Mouse (Mus musculus) midbrain, embryonic 12.5 days (tissue): ENCODE results near the gene Pla2g16. TPM values are rescaled to one million over a fixed set of nuclear protein-coding genes. Genes with fewer than 3 reads are reported as not detected.

Source experiments
- ATAC-seq: fragments of 200-750 bp; cut with Nextera tagmentation; 2 replicates; pipeline ENCODE4 v1.8.0; 2017; ENCODE audit warnings: low read depth, moderate TSS enrichment, moderate library complexity; ENCODE audit not compliant: low FRiP score
- H3K27ac ChIP-seq: fragments of 300-500 bp; sonication (generic); replicated peaks from 2 replicates; pipeline ENCODE4 v1.5.1; 2016; ENCODE audit warnings: mild to moderate bottlenecking
- H3K27me3 ChIP-seq: fragments of 300-500 bp; sonication (generic); 2 replicates; pipeline ENCODE4 v1.6.1; 2016; ENCODE audit warnings: mild to moderate bottlenecking
- H3K36me3 ChIP-seq: fragments of 300-500 bp; sonication (generic); 2 replicates; pipeline ENCODE4 v1.6.1; 2016
- H3K4me1 ChIP-seq: fragments of 300-500 bp; sonication (generic); 2 replicates; pipeline ENCODE4 v1.6.1; 2016
- H3K4me2 ChIP-seq: fragments of 300-500 bp; sonication (generic); replicated peaks from 2 replicates; pipeline ENCODE4 v1.6.1; 2016; ENCODE audit warnings: mild to moderate bottlenecking, moderate library complexity
- H3K4me3 ChIP-seq: fragments of 300-500 bp; sonication (generic); 2 replicates; pipeline ENCODE4 v1.5.1; 2016; ENCODE audit warnings: mild to moderate bottlenecking
- H3K9ac ChIP-seq: fragments of 300-500 bp; sonication (generic); replicated peaks from 2 replicates; pipeline ENCODE4 v1.6.1; 2016; ENCODE audit warnings: mild to moderate bottlenecking, moderate library complexity
- H3K9me3 ChIP-seq: fragments of 300-500 bp; sonication (generic); 2 replicates; pipeline ENCODE4 v1.6.1; 2016; ENCODE audit warnings: mild to moderate bottlenecking
- WGBS: fragments of 180-500 bp; shearing (Covaris S2); methylation state at CpG from one replicate; pipeline ENCODE4 v1.1.7; 2016; 5-methylcytosine and 5-hydroxymethylcytosine counted together
- polyA plus RNA-seq: library from polyadenylated mRNA; unstranded; fragments of >200 nt; fragmentation: Nextera tagmentation; extraction: Ambion mirVana; gene quantifications from 2 replicates; pipeline ENCODE4 v1.2.1, GENCODE M21; 2016

Gene Pla2g16
- polyA plus RNA-seq, 1 experiment from 2014 or later, result 2.3 TPM

GRCm38 (mm10) chr19:7633021-7633420, 75.8 kb downstream of the Pla2g16 start:
- Histone ChIP-seq H3K4me1 (no peaks in the 10 kb centered on the region), H3K4me2 (no peak overlapping the region)
- no peak for ATAC-seq

DNA sequence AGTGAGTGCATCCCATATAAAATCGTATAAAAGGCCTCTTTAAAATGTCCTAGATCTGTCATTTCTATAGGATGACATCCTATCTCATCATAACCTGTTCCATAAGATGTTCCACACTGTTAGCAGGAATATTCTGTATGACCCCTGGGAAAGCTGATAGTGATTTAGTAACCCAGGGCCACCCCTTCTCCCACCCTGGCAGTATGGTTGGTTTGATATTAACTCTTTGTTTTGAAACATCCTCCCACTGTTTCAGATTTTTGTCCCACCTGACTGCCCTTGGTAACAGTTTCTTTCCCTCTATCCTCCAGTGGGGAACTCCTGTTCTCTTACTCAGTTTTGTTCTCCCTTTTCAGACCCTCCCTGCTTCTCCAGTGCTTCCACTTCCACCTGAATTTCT, 76.5 kb downstream of the Pla2g16 start:
- H3K27ac ChIP-seq, result no peak overlapping the region

More at GRCm38 (mm10) chr19:7633021-7633420, 75.8 kb downstream of the Pla2g16 start:
- H3K27ac ChIP-seq, result no peak overlapping the region
- H3K9ac ChIP-seq, result no peak overlapping the region
- H3K36me3 ChIP-seq, result no peaks in the 10 kb centered on the region
- no peaks in the 10 kb centered on the region for H3K27me3 ChIP-seq
- H3K4me3 ChIP-seq, result no peak overlapping the region
- no peaks in the 10 kb centered on the region for H3K9me3 ChIP-seq

More for the DNA sequence above, 76.5 kb downstream of the Pla2g16 start:
- Histone ChIP-seq H3K4me3 (no peak overlapping the region), H3K9me3 (no peaks in the 10 kb centered on the region), H3K36me3 (no peaks in the 10 kb centered on the region), H3K9ac (no peak overlapping the region), H3K4me2 (no peak overlapping the region), H3K4me1 (no peaks in the 10 kb centered on the region), H3K27me3 (no peaks in the 10 kb centered on the region)
- ATAC-seq, result no peak
- WGBS, result 65% methylated on average over 1 of the region's 1 CpGs

Other genes starting within 250 kb of the Pla2g16 start
- gene Mark2, start 215.6 kb upstream of the Pla2g16 start, polyA plus RNA-seq, result 63.8 and 68.6 TPM in 2 replicates
- gene Spindoc, start 174.5 kb upstream of the Pla2g16 start, polyA plus RNA-seq, result 44.0 and 48.3 TPM in 2 replicates
- 15.4 and 17.4 TPM in 2 replicates for gene 2700081O15Rik, start 139.8 kb upstream of the Pla2g16 start, polyA plus RNA-seq
- 481 and 529 TPM in 2 replicates for gene Rtn3, start 74.2 kb upstream of the Pla2g16 start, polyA plus RNA-seq
- gene Atl3, start 63.4 kb upstream of the Pla2g16 start, polyA plus RNA-seq, result 7.5 and 7.6 TPM in 2 replicates
- 0.14 TPM in 1 of 2 replicates, not detected in the other for gene Lgals12, start 49.7 kb downstream of the Pla2g16 start, polyA plus RNA-seq
- gene Hrasls5, start 55.1 kb downstream of the Pla2g16 start, polyA plus RNA-seq, result not detected in 2 replicates
- not detected in 2 replicates for gene Slc22a19, start 153.9 kb downstream of the Pla2g16 start, polyA plus RNA-seq
- not detected in 2 replicates for gene Slc22a26, start 245.2 kb downstream of the Pla2g16 start, polyA plus RNA-seq